Mouse (Mus musculus) lung, adult 18-20 months (tissue): Measurements from ENCODE around the gene Nmnat2.
"Not testable (repeated sequence)": the region's sequence is repeated elsewhere in the genome, so short reads cannot be mapped to it uniquely, and the experiment has no call there.

Experiments used
- DNase-seq, 2 experiments: peaks; one replicate each; pipeline ENCODE4 v3.0.0; 2022; ENCODE audit warnings: mixed read lengths in 2 of 2

The Nmnat2 gene

GRCm38 (mm10) chr1:153064784-153065390 lies 110.1 kb downstream of the Nmnat2 start:
- DNase-seq: no peak

DNA sequence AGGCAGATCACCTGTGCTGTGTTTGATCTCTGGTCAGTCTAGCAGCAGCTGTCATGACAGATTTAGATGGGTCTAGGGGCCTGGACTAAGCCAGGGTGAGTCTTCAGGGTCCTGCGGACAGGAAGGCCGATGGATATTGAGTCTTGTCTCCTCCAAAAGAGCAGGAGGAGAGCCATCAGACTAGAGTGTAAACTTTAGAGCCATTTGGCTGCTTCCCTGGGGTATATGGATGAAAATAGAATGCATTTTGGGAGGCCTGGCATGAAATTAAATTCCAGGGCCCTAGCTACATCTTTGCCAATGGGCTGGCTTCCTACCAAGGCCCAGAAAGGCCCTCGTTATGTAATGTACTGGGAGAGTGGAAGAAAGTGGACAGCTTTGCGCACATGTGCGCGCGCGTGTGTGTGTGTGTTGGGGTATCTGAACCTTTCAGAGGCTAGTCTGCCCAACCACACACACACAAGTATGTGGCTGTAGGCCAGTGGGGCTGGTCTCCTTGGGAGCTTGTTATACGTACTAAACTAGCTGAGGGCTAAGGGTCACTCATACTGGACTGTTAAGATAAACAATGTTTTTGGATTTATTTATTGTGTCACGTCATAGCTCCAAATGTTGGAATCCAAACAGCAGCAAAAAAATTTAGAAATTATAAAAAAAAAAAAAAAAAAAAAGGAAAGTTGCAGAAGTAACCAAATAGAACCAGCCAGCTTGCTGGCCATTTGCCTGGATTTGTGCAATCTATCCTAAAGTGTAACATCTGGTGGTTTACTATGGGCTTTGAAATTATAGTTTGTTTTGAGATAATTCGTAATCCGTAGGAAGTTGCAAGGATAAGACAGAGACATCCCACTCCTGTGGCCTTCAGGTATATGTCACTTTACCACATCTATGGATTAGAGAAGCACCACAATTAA lies 110.9 kb downstream of the Nmnat2 start:
- peak; percentile 71 to 80 for DNase-seq

DNA sequence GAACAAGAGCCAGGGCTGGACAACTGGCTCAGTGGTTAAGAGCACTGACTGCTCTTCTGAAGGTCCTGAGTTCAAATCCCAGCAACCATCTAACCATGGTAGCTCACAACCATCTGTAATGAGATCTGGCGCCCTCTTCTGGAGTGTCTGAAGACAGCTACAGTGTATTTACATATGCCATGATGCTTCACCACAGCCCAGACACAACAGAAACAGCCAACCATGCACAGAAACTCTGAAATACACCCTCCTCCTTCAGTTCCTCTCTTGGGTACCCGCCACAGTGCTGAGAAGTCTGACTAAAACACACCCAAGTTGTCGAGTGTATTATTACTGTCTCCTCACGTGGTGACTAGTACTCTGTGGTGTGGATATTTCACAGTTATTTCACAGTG lies 111.6 kb downstream of the Nmnat2 start:
- DNase-seq: no peak

DNA sequence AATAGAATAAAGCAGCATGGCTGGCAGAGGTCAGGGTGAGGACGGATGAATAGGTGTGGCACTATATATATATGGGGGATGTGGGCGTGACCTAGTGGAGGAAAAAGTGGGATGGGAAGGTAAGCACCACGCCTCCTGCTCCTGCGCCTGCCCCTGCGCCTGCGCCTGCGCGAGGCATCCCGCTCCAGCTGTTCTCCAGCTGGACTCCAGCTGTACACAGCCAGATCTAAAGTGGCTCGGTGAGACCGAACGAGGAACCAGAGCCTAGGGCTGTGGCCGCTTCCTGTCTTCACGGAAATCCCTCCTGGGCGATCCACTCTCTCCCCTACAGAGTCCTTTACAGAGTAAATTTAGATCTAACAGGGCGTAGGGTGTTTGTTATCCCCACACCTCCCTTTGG lies 116.8 kb downstream of the Nmnat2 start:
- peak in 1 of 2 experiments; percentile 24 for DNase-seq

DNA sequence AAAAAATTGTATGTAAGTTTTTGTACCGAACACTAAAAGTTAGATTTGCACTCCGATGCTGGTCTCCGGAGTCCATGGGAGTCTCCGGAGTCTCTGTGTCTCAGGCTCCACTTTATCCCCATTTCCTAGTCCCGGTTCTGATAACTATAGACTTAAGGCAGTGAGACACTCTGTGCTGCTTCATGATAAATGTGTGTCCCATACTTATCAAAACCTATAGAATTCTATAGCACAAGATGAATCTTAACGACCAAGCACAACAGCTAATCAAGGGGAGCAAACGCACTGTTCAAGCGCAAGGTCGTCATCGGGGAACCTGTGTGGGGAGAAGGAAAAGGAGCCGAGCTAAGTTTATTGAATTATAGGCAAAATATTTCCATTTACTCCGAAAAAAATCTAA lies 117.2 kb downstream of the Nmnat2 start:
- DNase-seq: no peak

GRCm38 (mm10) chr1:153072711-153073110 lies 117.9 kb downstream of the Nmnat2 start:
- DNase-seq: no peak

GRCm38 (mm10) chr1:153073441-153073840 lies 118.6 kb downstream of the Nmnat2 start:
- no peak for DNase-seq

DNA sequence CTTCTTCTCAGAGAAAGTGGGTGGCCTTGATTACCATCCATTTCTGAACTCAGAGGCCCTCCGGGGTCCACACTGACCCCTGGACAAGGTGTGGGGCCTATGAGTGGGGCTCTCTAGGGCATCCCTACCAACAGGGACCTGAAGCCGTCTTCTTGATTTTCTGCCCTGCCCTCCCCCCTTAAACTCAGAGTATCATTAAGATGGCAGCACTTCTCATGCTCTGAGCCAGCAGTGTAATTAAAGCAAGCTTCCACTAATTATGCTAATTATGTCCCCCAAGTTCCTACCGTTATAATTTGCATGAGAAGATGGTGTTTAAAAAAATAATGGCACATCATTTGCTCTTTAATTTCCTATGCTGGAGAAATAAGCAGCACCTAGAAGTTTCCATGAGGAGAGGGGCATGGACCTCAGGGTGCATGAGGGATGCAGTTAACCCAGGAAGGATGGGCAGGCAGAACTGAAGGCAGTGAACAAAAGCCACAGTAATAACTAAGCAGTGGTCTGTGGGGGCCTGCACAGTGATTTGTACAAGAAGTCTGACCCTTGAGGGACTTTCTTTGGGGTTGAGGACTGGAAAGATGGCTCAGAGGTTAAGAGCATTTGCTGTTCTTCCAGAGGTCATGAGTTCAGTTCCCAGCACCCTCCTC lies 120.4 kb downstream of the Nmnat2 start:
- DNase-seq: no peak

GRCm38 (mm10) chr1:153075955-153076354 lies 121.2 kb downstream of the Nmnat2 start:
- DNase-seq: no peak

DNA sequence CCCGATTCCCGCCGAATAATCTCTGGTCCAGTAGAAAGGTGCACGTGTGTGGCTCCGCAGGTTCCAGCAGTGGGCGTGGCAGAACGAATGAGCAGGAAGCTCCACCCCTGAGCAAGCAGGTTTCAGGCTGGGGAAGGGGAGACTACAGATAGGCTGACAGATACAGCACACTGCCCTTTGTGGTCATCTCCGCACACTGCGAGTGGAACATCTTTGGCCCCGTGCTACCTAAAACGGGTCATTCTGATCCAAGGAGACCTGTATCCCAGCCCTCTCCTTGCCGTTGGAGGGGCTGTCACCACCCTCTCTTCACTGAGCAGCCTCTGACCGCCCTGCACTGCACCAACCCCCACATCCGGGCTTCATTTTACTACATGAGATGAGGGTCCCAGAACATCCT lies 128.4 kb downstream of the Nmnat2 start:
- DNase-seq: not testable (repeated sequence)

GRCm38 (mm10) chr1:153084191-153084590 lies 129.4 kb downstream of the Nmnat2 start:
- DNase-seq: no peak

DNA sequence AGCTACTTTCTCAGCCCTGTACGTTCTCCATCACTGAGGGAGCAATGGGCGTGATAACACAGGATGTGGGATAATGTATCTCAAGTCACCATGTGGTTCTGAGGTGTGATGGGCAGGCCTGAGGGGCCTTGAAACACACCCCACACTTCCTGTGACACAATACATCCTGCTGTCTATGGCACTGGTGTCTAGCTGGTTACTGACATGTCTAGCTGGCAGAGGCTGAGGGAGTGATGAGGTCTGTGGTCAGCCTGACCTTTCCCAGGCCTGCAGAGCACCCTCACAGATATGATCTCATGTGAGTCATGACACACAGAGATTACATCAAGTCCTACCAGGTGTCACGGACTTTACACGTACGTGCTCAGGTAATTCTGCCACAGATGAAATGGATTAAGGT lies 130.4 kb downstream of the Nmnat2 start:
- DNase-seq: no peak

DNA sequence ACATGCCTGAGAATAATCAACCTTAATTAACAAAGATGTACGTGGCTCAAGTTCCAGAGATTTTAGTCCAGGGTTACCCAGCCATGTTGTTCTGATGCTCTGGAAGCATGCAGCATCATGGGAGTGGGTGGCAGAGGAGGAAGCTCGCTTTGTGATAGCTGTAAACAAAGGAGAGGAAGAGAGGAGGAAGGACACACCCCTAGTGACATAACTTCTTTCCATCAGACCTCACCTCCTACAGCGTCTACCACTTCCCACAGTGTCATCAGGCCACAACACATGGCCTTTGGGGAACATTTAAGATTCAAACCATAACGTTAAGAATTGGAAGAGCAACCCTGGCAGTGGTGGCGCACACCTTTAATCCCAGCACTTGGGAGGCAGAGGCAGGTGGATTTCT lies 133.0 kb downstream of the Nmnat2 start:
- DNase-seq: no peak

GRCm38 (mm10) chr1:153090081-153090480 lies 135.3 kb downstream of the Nmnat2 start:
- no peak for DNase-seq

DNA sequence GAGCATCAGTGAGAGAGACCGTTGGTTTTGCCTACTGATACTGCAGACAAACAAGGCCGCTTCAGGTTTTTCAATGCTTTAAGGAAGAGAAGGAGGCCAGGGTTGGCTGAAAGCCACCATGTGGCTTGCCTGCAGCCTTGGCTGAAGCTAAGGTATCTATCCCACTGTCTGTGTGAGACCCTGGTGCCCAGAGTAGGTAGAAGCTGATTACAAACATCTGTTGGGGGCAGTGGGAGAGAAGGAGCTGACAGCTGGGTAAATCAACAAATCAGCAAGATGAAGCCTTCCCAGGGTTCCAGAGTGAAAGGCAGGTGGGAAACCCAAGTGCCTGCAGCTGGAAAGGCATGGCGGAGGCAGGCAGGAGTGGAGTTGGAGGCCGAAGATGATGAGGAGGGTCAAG lies 136.0 kb downstream of the Nmnat2 start:
- no peak for DNase-seq

DNA sequence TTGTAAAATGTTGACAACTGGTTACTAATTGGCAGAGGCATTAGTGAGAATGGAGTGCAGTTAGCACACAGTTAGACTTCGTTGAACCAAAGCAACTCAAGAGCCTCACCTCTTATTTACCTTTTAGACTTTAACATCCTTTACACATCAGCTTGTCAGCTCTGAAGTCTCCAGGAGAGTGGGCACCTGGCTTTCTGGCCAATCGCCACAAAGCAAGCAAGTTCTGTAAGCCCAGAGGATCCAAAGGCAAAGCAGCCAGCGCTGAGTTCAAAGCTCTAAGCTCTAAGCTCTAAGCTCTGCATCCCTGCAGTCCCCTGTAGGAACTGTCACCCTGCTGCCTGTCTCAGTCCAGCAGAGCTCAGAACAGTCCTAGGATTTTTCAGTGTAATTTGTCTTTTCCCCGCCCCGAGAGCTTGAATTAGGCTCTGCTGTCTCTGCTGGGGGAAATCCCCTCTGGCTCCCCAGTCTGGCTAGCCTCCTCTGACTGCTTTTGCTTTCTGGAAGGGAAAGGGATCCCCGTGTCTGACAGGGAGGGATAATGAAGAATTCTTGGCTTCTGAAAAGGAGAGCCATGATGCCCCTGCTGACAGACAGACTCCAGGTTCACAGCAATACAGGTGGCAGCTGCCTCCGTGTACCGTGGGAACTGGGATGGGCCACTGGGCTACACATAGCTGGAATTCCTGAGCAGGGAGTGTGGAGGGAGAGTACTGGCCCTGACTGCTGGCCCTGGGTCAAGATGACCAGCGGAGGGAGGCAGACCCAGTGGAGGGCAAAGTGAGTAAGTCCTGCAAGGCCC lies 136.8 kb downstream of the Nmnat2 start:
- DNase-seq: peak; percentile 87 to 90

DNA sequence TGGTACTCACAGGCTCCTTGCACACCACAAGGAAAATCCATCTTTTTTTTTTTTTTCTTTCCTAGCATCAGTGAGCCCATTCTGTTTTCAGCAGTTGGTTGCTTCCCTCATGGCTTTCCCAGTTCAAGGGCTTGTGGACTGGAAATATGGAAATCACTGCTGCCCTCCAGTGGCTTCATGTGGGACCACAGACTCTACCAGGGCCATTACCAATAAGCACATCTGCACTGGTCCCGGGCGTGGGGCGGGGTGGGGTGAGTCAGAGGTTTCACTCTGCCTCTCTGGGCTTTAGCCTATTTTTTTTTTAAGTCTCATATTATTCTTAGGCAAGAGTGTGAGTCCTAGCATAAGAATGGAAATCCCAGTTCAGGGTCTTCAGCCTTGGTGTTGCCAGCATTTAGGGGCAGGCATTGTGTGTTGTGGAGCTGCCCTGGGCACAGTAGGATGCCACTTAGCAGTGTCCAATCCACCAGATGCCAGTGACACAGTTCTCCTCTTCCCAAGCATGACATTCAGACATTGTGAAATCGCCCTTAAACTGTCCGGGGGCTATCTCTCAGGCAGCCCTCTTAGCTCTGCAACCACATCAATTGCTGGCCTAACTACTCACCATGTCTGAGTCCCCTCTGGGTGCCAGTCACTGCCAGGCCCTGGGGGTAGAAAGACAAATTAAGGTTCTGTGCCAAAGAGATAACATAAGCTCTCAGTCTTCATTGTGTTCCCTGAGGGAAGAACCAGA lies 137.6 kb downstream of the Nmnat2 start:
- peak; percentile 79 to 85 for DNase-seq

GRCm38 (mm10) chr1:153093172-153093571 lies 138.4 kb downstream of the Nmnat2 start:
- no peak for DNase-seq

GRCm38 (mm10) chr1:153093581-153093980 lies 138.8 kb downstream of the Nmnat2 start:
- DNase-seq: no peak

DNA sequence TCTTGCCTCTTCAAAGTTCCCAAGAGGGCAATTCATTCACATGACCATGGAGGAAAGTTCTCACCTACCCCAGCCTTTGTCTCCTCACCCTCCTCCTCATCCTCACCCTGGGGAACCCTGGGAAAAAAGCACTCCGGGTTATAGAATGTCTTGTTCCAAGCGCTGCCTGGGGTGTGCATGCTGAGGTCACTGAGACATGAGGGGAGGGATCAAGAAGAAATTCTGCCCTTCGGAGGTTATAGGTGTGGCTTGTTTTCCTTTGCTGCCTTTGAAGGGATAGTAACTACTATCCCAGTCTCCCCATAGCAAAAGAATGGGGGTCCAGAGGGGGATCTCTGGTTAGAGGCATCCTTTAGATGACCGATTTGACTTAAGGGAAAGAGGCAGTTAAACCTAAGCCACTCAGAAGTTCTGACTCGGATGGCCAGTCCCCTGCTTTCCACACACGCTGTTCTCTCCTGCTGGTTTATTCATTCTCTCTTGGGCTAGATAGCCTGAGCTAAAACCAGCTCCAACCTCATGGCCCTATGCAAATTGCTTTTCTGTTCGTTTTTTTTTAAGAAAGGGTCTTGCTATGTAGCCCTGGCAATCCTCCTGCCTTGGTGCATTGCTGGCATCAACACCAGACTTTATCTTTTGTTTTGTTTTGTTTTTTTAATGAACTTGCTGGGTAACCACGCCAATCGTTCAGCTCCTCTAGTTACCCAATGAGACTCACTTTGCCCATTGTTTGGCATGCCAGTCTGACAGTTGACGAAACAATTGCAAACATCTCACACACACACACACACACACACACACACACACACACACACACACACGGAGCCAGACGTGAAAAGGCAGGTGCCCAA lies 139.7 kb downstream of the Nmnat2 start:
- no peak for DNase-seq

DNA sequence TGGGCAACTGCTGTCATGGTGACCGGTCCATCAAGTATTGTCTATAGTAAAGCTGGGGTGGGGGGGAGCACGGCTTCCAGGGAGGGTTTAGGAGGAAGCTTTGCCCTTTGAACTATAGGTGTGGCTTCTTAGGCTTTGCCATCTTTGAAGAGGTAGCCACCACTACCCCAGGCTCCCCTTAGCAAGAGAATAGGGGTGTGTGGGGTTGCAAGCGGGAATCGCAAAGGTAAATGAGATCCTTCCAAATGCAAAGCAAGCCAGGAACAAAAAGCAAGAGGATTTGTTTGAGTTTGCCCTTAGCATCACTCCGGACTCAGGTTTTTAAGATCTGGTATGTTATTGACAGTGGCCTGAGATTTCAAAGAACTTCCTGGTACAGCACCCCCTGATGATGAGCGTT lies 140.5 kb downstream of the Nmnat2 start:
- DNase-seq: no peak
